Mouse (Mus musculus): ENCODE data around the gene Rbfox3. TPM values are rescaled to one million over a fixed set of nuclear protein-coding genes. Genes with fewer than 3 reads are reported as not detected.

Gene Rbfox3
- 0.19 TPM for polyA plus RNA-seq (2014; fragmentation: Illumina TruSeq; extraction: RNeasy Lipid Tissue Mini Kit (QIAGEN cat#74804); ENCODE audit: low read depth, low replicate concordance)

GRCm38 (mm10) chr11:118911307-118912070 is at the start of gene Rbfox3:
TSS of gene Rbfox3 (minus strand) at chr11:118911597.

GRCm38 (mm10) chr11:118476396-118477373 is 434.7 kb downstream of the Rbfox3 start, which contains the start of gene Engase:
TSS of gene Engase (plus strand) at chr11:118476829.

Other genes with a start within 250 kb of the Rbfox3 start
- gene Enpp7, start 76.6 kb upstream of the Rbfox3 start, polyA plus RNA-seq (2014; fragmentation: Illumina TruSeq; extraction: RNeasy Lipid Tissue Mini Kit (QIAGEN cat#74804); ENCODE audit: low read depth, low replicate concordance), result not detected
- gene Cbx2, start 111.4 kb upstream of the Rbfox3 start, polyA plus RNA-seq (2014; fragmentation: Illumina TruSeq; extraction: RNeasy Lipid Tissue Mini Kit (QIAGEN cat#74804); ENCODE audit: low read depth, low replicate concordance), result 0.41 TPM
- 1.0 TPM for gene Cbx8, start 129.4 kb upstream of the Rbfox3 start, polyA plus RNA-seq (2014; fragmentation: Illumina TruSeq; extraction: RNeasy Lipid Tissue Mini Kit (QIAGEN cat#74804); ENCODE audit: low read depth, low replicate concordance)
- gene Cbx4, start 174.6 kb upstream of the Rbfox3 start, polyA plus RNA-seq (2014; fragmentation: Illumina TruSeq; extraction: RNeasy Lipid Tissue Mini Kit (QIAGEN cat#74804); ENCODE audit: low read depth, low replicate concordance), result 3.4 TPM

Data from sigmoid colon, adult 10 weeks (tissue).